Mouse (Mus musculus) ES-Bruce4 (cell line): ENCODE data around the gene Klrb1a. TPM values are rescaled to one million over a fixed set of nuclear protein-coding genes. Genes with fewer than 3 reads are reported as not detected.
"Not testable (repeated sequence)": the region's sequence is repeated elsewhere in the genome, so short reads cannot be mapped to it uniquely, and the experiment has no call there.

ENCODE experiments used
- H3K27ac ChIP-seq: 2 replicates; pipeline ENCODE4 v1.5.1; 2012; ENCODE audit warnings: low read length, inconsistent platforms; ENCODE audit not compliant: insufficient read depth
- H3K27me3 ChIP-seq: 2 replicates; pipeline ENCODE4 v1.6.1; 2012; ENCODE audit warnings: mild to moderate bottlenecking, low read length, inconsistent platforms; ENCODE audit not compliant: control insufficient read depth, poor library complexity, insufficient read depth, severe bottlenecking
- H3K36me3 ChIP-seq: 2 replicates; pipeline ENCODE4 v1.6.1; 2012; ENCODE audit warnings: inconsistent platforms, mild to moderate bottlenecking, low read length, moderate library complexity; ENCODE audit not compliant: control insufficient read depth, poor library complexity, insufficient read depth, severe bottlenecking
- H3K4me1 ChIP-seq: one replicate; pipeline ENCODE4 v1.8.1; 2011; ENCODE audit warnings: low read length; ENCODE audit not compliant: control insufficient read depth, insufficient read depth
- H3K4me3 ChIP-seq: 2 replicates; pipeline ENCODE4 v1.5.1; 2011; ENCODE audit warnings: low read depth, mild to moderate bottlenecking, low read length
- H3K9ac ChIP-seq: 2 replicates; pipeline ENCODE4 v1.6.1; 2012; ENCODE audit warnings: low read depth, mild to moderate bottlenecking, inconsistent platforms; ENCODE audit not compliant: poor library complexity, severe bottlenecking
- H3K9me3 ChIP-seq: replicated peaks from 2 replicates; pipeline ENCODE4 v1.6.1; 2012; ENCODE audit warnings: mild to moderate bottlenecking, low read length, inconsistent platforms; ENCODE audit not compliant: control insufficient read depth, poor library complexity, insufficient read depth, severe bottlenecking
- CTCF ChIP-seq: IDR thresholded peaks from one replicate; pipeline ENCODE4 v1.8.1; 2011; ENCODE audit warnings: low read depth, low read length
- EP300 ChIP-seq: IDR thresholded peaks from 2 replicates; pipeline ENCODE4 v1.6.1; 2011; ENCODE audit warnings: low read depth, low read length; ENCODE audit not compliant: insufficient read depth
- POLR2A ChIP-seq: IDR thresholded peaks from one replicate; pipeline ENCODE4 v1.8.1; 2011; ENCODE audit warnings: low read length; ENCODE audit not compliant: insufficient read depth
- polyA plus RNA-seq: library from polyadenylated mRNA; stranded (reverse); fragments of >200 nt; gene quantifications from 2 replicates; pipeline ENCODE4 v1.2.4, GENCODE M21; 2011; ENCODE audit warnings: low read depth; ENCODE audit not compliant: missing spikeins, insufficient read depth, insufficient read length

Gene Klrb1a
- polyA plus RNA-seq, 1 experiment: not detected

DNA sequence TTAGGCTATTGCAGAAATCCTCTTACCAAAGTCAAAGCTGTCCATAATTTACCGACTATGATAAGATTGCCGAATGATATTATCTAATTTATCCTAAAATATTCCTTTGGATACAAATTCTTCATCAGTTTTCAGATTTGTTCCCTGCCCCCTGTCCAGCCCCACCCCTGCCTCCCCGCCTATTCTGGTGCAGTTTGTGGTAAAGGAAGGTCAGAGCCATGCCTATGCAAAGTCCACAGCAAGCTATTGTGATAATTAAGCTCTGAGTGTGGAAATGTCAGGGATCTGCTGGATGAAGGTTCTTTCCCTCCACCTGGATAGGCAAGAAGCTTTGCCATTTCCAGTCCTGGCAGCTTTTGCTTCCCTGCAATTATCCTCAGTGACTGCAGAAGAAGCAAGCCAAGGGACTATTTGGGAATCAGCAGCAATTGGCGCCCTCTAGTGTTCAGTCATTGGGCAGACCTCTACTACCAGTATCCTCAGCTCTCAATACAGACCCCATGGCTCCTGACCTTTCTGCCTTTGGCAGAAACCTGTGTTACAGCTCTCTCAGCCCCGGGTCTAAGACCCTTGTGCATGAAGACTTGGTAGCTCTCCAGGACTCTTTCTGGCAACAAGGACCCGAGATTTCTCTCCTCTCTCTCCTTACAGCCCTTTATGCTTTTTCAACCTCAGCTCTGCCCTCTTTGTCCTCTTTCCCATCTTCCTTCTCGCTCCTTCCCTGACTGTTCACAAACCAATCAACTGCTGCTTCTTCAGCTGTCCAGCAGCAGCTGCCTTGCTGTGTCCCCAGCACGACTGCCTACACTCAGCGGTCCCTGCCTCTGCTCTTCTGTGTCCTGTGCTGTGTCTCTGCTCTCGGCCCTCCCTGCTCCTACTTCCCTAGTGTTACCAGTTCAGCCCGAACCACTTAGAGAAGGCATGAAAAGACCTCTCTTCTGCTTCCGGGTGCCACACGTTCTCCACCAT lies 6.7 kb upstream of the Klrb1a start:
- H3K27ac ChIP-seq, H3K9me3 ChIP-seq, H3K9ac ChIP-seq, H3K27me3 ChIP-seq, H3K4me1 ChIP-seq, H3K36me3 ChIP-seq: not testable (repeated sequence)
- peak; percentile 56 for TF ChIP-seq CTCF
- H3K4me3 ChIP-seq: peak overlapping the region; percentile 6; the same call in 1 of the 2 replicates

DNA sequence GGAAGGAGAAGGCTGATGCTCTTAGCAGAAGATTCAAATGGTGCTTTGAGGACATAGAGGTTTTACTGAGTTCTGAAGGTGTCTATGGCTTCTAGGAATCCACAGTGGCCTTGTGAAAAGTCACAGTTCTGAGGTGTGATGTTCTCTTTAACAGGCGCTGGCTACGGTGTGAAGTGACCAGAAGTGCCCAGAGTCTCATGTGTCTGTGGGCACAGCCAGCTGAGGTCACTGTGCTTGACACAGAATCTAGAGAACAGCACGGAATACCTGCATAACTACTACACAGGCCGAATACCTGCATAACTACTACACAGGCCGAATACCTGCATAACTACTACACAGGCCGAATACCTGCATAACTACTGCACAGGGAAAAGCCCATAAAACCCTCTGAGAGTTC lies 1.9 kb upstream of the Klrb1a start:
- H3K27ac ChIP-seq, H3K9me3 ChIP-seq, H3K36me3 ChIP-seq, H3K4me1 ChIP-seq, H3K4me3 ChIP-seq, H3K27me3 ChIP-seq, H3K9ac ChIP-seq: not testable (repeated sequence)

GRCm38 (mm10) chr6:128624425-128624824 lies 1.1 kb upstream of the Klrb1a start:
- no peak for TF ChIP-seq POLR2A
- TF ChIP-seq CTCF: no peak
- no peak for TF ChIP-seq EP300
- H3K9me3 ChIP-seq: no peaks in the 10 kb centered on the region
- no peaks in the 10 kb centered on the region for H3K4me1 ChIP-seq
- H3K4me3 ChIP-seq: no peak overlapping the region
- no peak overlapping the region for H3K27ac ChIP-seq
- no peaks in the 10 kb centered on the region for H3K36me3 ChIP-seq
- no peak overlapping the region for H3K9ac ChIP-seq
- H3K27me3 ChIP-seq: no peaks in the 10 kb centered on the region

DNA sequence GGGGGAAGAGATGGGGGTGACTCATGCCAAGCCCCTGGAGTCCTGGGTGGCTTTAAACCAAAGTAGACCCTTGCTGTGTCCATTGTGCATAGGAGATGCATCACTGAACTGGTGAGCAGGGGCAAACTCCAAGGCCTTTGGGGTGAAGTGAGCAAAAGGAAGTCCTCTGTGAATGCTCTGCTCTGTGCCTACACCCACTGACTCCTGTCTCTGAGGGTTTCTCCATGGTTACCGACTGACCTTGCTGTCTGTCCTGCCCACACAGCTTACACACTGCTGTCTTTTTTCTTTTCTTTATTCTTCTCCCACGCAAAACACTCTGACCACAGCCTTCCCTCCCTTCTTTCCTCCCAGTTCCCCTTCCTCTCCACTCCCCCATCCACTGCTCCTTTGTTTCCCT lies 600 bp downstream of the Klrb1a start:
- Histone ChIP-seq H3K36me3 (no peaks in the 10 kb centered on the region), H3K27ac (no peak overlapping the region), H3K9ac (no peak overlapping the region), H3K4me1 (no peaks in the 10 kb centered on the region), H3K9me3 (no peaks in the 10 kb centered on the region), H3K27me3 (no peaks in the 10 kb centered on the region), H3K4me3 (no peak overlapping the region)
- TF ChIP-seq CTCF: no peak

DNA sequence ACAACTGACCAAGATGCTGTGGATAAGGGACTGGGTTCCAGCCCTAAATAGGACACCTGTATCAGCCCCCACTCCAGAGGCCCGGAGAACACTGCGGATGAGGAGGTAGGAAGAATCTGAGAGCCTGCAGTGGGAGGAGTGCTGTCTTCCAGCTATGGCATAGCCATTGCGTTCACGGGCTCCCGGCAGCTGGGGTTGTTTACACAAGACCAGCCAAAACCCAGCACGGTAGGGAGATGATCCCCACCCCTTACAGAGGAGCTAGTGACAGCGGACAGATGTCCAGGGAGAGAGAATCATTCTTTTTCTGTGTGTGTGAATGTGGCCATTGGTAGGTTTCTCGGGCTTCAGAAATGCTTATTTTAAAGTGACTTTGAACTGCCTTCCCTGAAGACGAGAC lies 17.0 kb downstream of the Klrb1a start:
- no peak overlapping the region for H3K4me3 ChIP-seq
- no peak overlapping the region for H3K27ac ChIP-seq
- no peaks in the 10 kb centered on the region for H3K9me3 ChIP-seq
- no peaks in the 10 kb centered on the region for H3K27me3 ChIP-seq
- H3K36me3 ChIP-seq: no peaks in the 10 kb centered on the region
- no peaks in the 10 kb centered on the region for H3K4me1 ChIP-seq
- TF ChIP-seq CTCF (no peak), EP300 (no peak), POLR2A (no peak)
- H3K9ac ChIP-seq: no peak overlapping the region

GRCm38 (mm10) chr6:128604512-128604911 lies 18.8 kb downstream of the Klrb1a start:
- no peak overlapping the region for H3K4me3 ChIP-seq
- TF ChIP-seq POLR2A: no peak
- TF ChIP-seq EP300: no peak
- no peak for TF ChIP-seq CTCF
- H3K9me3 ChIP-seq: no peaks in the 10 kb centered on the region
- H3K36me3 ChIP-seq: no peaks in the 10 kb centered on the region
- H3K27me3 ChIP-seq: no peaks in the 10 kb centered on the region
- no peaks in the 10 kb centered on the region for H3K4me1 ChIP-seq
- no peak overlapping the region for H3K9ac ChIP-seq
- H3K27ac ChIP-seq: no peak overlapping the region
